Mouse (Mus musculus): ENCODE results near the gene Gast.
A peak's percentile ranks its signal among the peaks of the same experiment; 100 is the strongest.

Gene Gast

DNA sequence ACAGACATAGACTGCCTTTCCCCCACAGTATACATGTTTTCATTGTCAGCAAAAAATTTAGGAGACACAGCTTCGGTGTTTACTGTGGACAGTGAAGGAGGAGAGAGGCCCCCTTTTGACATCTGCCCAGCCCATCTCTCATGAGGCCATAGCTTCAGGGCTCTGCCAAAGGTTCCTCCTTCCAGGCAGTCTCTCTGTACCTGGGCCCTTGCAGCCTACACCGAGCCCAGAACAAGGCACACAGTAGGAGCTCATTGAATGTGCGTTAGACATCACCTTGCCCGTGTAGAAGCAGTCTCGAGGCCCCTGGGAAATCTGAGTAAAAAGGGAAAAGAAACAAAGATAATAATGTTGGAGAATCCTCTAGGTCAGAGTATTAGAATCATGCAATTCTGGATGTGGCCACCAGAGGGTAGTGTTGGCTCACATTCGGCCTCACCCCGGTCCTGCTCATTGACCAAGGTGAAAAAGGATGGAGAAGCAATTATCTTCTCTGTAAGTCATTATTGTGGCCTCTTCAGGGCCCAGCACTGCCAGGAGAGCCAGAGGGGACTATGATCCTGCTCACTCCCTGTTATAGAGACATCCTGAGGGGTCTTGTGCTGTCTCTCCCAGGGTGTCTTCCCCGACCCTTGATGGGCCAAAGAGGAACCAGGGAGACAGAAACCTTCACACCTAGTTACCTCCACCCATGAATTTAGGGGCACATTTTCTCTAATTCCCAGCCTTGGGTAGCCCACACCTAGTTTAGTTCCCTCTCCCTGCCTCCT lies 28.2 kb downstream of the Gast start:
- peak in 1 of 2 experiments; percentile 84 for DNase-seq

DNA sequence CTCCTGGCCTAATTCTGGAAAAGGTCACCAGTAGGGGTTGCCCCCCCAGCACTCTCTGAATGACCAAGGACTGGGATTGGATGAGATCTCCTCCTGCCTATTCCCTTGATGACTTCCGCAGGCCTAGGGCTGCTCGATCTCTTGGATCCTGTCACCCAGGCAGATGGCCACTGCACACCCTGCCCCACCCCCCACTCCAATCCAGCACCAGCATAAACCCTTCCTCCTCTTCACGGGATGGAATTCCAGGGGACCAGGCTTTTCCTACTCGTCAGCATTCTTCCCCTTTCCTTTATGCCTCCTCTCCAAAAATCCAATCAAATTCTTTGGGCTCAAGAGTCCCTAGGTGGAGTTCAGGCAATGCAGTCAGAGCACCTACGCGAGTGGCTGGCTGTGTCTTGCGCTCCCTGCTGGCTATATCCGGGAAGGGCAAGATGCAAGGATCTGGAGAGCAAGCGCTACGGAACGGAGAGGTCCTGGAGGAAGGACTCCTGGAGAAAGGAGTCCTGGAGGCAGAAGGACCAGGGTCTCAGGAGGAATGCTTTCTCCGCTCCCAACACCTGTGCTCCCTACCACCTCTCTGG lies 28.9 kb downstream of the Gast start:
- peak; percentile 79 to 87 for DNase-seq

DNA sequence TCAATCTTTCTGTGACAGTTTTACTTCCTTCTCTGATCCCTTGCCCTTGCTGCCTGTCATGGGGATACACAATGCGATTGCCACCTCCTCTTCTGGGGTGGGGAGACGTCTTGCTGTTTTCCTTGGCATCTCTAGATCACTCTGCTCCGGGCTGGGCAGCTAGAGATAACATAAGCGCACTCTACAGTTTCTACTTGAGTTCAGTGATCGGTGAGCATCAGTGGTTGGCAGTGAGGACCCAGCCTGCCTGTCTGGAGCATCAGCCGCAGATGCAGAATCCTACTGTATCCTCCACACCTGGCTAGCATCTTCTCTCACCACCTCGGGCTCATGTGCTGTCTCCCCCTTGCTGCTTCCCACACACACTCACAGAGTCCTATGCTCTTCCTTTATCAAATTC lies 34.9 kb downstream of the Gast start:
- no peak for DNase-seq

DNA sequence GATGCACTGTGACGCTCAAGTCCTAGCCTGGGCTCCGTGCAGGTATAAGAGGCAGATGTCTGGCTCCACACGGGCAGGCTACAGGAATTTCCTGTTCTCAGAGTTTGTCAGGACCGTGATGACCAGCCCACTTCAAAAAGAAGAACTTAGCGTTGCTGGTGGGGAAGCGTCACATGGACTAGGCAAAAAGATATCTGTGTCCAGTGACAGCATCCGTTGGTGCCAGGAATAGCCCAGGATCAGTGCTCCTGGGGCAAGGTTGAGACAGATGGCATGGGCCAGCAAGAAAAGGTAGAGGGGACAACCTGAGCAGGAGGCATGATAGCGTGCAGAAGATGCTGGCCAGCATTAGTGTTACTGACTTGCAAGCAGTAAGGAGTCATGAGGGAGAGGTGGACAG lies 35.6 kb downstream of the Gast start:
- no peak for DNase-seq

DNA sequence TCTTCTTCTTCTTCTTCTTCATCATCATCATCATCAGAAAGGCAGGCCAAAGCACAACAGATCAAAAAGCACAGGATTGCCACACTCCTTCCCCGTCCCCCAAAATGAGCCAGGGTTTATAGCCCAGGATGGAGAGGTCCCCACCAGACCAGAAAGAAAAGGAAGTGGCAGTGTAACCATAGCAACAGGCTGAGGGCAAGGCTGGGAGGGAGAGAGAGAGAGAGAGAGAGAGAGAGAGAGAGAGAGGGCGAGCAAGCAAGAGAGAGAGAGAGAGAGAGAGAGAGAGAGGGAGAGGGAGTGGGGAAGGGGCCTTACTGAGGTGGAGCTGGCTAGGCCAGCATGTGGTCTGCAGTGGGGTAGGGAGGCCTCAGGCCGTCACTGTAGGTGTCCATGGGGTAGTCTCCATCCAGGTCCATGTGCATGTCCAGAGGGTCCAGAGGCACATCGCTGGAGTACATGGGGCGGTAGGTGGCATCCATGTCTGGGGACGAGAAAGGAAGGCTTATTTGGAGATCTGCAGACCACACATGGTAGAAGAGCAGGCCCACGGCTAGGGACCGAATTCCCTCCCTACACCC lies 37.9 kb downstream of the Gast start:
- DNase-seq, result no peak

DNA sequence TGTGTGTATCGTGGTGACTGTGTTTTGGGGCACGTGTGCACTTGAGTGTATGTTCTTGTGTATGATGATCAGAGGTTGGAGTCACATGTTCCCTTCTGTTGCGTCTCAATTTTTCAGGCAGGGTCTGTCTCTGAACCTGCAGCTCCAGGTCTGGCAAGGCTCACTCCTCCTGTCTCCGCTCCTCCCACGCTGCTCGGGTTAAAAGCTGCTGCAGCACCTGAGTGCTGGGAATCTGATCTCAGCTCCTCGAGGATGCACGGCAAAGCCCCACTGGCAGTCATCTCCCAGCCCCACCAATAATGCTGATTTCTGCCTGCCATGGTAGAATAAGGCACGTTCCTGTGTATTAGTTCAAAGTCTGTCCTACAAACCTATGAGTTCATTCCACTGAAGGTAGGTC lies 40.9 kb downstream of the Gast start:
- DNase-seq, result no peak

DNA sequence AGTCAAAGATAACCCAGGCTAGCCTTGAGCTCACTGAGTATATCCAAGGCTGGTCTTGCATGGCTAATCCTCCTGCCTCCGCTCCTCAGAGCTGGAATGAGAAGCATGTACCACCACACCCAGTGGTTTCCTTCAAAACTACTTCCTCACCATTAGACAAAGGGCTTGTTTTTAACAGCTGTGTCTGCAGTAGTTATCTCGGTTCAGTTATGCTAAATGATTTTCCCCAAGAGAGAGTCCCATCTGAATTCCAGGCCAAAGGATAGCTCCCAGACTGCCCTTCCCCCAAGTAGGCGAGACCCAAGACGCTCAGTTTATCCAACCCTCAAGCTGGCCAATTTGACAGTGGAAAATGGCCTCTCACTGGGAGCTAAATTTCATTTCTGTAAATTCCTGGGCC lies 41.8 kb downstream of the Gast start:
- DNase-seq, result no peak

DNA sequence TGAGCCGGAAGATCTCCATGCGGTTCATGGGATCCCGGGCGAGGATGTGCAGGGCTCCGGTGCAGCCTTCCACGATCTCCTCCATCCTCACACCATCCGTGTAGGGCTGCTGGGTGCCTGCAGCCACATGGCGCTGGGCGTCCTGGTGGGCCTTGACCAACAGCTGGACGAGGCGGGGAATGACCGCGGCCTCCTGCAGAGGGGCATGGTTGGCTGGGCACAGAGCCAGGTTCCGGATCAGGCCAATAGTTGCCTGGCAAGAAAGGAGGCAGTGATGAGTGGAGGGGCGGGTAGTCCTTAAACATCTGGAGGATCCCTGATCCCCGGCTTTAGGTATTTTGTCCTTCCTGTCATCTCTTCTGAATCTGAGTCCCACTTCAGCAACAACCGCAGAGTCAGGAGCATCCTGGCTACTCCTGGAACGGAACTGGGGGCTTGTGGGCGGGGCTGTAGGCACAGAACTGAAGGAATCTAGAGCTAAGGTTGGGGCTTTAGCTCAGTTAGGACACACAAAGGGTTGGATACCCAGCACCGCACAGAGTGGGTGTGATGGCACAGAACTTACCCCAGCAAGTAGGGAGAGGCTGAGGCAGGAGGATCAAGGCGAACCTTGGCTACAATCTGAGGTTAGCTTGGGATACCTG lies 42.7 kb downstream of the Gast start:
- no peak for DNase-seq

DNA sequence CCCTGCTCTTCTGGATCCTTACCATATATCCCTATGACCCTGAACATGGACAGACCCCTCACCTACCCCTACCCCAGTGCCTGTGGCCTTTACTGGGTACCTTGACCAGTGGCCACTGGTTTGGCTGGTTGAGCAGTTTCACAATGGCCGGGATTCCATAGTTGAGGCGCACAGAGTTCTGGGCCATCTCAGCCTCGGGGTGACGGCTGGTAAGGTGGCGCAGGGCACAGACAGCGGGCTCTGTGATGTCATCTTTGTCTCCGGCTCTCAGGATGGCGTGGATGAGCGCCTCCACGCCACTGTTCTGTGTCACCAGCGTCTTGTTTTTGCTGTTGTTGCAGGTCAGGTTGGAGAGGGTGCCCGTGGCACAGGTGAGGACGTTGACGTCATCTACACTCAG lies 43.8 kb downstream of the Gast start:
- no peak for DNase-seq

DNA sequence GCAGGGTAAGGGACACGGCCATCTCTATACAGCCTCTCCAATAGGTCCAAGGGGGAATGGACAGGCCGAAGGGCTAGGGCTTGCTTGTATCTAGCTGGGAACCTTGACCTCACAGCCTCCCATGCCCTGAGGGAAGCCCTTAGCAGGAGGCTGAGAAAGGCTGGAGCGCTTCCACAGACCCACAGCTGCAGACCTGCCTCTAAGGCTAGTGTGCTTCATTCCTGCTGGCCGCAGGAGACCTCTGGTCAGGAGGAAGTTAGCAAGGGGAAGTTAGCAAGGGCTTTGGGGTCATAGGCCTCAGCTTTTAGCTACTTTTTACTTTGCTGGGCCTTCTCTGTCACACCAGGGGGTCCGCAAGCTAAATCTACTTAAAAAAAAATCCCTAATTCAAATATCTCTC lies 44.2 kb downstream of the Gast start:
- DNase-seq, result no peak

DNA sequence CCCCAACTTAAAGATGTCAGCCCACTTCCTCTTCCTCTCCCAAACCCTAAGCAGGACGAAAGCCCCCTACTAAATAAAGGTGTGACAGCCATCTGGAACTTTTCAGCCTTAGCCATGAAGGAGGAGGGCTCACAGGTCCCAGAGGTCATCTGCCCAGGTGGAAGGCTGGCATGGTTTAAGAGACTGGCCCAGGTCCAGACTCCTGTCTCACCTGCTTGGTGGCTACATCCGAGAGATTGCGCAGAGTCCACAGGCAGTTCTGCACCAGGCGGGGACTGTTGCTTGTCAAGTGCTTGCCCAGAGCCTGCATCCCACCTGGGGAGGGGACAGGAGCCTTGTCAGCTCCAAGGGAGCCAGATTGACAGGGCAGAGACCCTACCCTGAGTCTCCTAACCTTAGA lies 45.1 kb downstream of the Gast start:
- DNase-seq, result no peak

DNA sequence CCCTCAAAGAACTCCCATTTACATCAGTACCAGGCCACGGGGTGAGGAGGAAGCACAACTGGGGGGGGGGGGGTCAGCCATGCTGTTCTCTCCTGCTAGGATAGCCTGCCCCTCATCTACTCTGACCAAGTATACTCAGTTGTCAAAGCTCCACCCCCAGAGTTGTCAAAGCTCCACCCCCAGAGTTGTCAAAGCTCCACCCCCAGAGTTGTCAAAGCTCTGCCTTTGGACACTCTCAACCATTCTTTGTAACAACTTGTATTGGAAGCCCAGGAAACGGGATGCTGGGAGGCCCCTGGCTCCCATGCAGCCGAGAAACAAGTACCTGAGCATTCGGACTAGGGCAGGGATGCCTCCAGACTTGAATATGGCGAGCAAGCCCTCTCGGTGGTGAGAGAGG lies 48.5 kb downstream of the Gast start:
- DNase-seq, result no peak

DNA sequence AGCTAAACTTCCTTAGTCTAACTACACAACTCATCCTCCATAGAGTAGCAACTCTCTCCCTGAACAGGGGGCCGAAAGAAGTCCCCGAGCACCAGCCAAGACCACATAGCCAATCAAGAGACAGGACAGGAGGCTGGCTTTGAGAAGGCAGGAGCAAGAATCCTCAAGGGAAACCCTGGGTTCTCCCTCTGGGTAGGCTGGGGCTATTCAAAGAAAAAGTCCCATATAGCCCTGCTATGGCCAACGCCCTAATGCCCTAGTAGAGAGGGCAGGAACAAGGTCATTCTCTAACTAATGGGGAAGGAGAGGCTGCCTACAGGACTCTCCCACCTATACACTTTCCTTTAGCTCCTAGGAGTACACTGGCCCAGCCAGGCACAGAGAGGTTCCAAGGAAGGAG lies 50.8 kb downstream of the Gast start:
- DNase-seq, result no peak

DNA sequence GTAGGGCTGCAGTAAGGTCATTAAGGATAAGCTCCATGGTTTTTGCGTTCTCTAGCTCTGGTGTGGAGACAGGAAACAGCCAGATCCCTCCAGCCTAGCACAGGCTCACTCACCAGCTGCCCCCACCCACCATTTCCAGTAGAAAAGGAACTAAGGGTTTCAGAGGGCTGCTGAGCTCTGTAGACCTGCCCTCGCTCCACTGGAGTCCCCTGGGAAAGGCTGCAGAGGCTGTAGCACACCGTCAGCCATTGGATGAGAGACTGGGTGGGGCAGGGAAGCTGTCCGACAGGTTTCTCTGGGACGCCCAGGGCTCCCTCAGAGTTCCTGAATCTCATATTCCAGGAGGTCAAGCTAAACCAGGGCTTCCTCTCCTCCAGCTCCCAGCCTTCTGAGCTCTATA lies 52.4 kb downstream of the Gast start:
- DNase-seq, result peak; percentile 67 to 81
